Comparison of ENCODE assay signal across 25 mouse cellular contexts in the genomic region with DNA sequence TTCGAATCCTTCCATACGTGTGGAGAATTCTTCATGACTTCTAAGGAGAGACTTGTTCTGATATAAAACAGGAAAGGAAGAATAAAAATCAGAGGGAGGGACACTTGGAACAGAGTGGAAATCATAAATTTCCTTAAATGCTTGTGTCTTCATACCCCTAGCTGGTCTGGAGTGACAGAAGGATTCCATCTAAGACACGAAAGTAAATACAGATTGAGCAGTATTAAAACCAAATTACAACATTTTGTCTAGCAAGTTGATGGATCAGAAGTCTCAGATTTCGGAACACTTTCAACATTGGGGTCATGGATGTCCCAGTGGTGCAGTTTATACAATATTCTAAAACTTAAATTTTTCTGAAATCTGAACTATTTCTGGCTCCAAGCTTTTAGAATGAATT.
"Had no signal": no experiment of that assay in that cellular context is flagged by ENCODE, and none has a peak within 500 bp of the region (broad histone marks: within the 10 kb centered on the region; RNA-seq: fewer than 3 reads in every experiment).

No protein-coding gene starts in this region.

- H3K27me3 ChIP-seq: heart, embryonic 12.5 days; hindbrain, embryonic 12.5 days; intestine, embryonic 15.5 days; limb, embryonic 12.5 days had no signal

- H3K27ac ChIP-seq: gastrocnemius, adult 2 months; heart, embryonic 10.5 days; hindbrain, embryonic 10.5 days; hindbrain, embryonic 12.5 days; hindbrain, embryonic 14.5 days; intestine, embryonic 15.5 days; layer of hippocampus, adult 2 months; left cerebral cortex, adult 2 months; limb, embryonic 10.5 days; limb, embryonic 12.5 days had no signal

- DNase-seq: gastrocnemius, adult 2 months; gastrocnemius, postnatal 10 days; gastrocnemius, postnatal 25 days; heart, adult 18-20 months; heart, postnatal 10 days; heart, postnatal 4 days; kidney, adult 18-20 months; kidney, adult 8-10 months; kidney, postnatal 25 days; kidney, postnatal 4 days; liver had no signal

- H3K4me3 ChIP-seq: gastrocnemius, adult 2 months; heart, embryonic 10.5 days; heart, embryonic 12.5 days; hindbrain, embryonic 10.5 days; hindbrain, embryonic 12.5 days; intestine, embryonic 15.5 days; layer of hippocampus, adult 2 months; left cerebral cortex, adult 2 months; limb, embryonic 10.5 days; limb, embryonic 12.5 days had no signal

- H3K4me1 ChIP-seq: heart, embryonic 10.5 days; heart, embryonic 12.5 days; hindbrain, embryonic 10.5 days; hindbrain, embryonic 12.5 days; intestine, embryonic 15.5 days; limb, embryonic 10.5 days; limb, embryonic 12.5 days had no signal

- H3K36me3 ChIP-seq: heart, embryonic 10.5 days; heart, embryonic 12.5 days; hindbrain, embryonic 10.5 days; hindbrain, embryonic 12.5 days; intestine, embryonic 15.5 days; limb, embryonic 10.5 days; limb, embryonic 12.5 days had no signal

- H3K4me2 ChIP-seq: heart, embryonic 12.5 days; hindbrain, embryonic 12.5 days; hindbrain, embryonic 14.5 days; intestine, embryonic 15.5 days; limb, embryonic 12.5 days; liver, embryonic 11.5 days had no signal

- H3K9ac ChIP-seq: heart, embryonic 12.5 days; hindbrain, embryonic 12.5 days; hindbrain, embryonic 14.5 days; intestine, embryonic 15.5 days; limb, embryonic 12.5 days had no signal

- H3K9me3 ChIP-seq: heart, embryonic 10.5 days; heart, embryonic 12.5 days; hindbrain, embryonic 10.5 days; hindbrain, embryonic 12.5 days; intestine, embryonic 15.5 days; limb, embryonic 10.5 days; limb, embryonic 12.5 days had no signal

- ATAC-seq: hindbrain, embryonic 16.5 days; inflammation-experienced regulatory T-cells, adult 6 months; intestine, embryonic 15.5 days; intestine, postnatal 0 days had no signal
